Mouse (Mus musculus) left cerebral cortex, adult 8-10 months (tissue): ENCODE data around the gene Fcho1. TPM values are rescaled to one million over a fixed set of nuclear protein-coding genes. Genes with fewer than 3 reads are reported as not detected.
"Not testable (repeated sequence)": the region's sequence is repeated elsewhere in the genome, so short reads cannot be mapped to it uniquely, and the experiment has no call there.

Source experiments
- DNase-seq, 2 experiments: peaks; one replicate each; pipeline ENCODE4 v3.0.0; 2022; ENCODE audit warnings: low spot score in 2 of 2
- total RNA-seq, 4 experiments: library from RNA; stranded (reverse); gene quantifications; 2 replicates each; pipeline ENCODE4 v1.2.4; 2022

Gene Fcho1
- total RNA-seq, 4 experiments from 2014 or later = 150 to 181 (median 159) TPM

DNA sequence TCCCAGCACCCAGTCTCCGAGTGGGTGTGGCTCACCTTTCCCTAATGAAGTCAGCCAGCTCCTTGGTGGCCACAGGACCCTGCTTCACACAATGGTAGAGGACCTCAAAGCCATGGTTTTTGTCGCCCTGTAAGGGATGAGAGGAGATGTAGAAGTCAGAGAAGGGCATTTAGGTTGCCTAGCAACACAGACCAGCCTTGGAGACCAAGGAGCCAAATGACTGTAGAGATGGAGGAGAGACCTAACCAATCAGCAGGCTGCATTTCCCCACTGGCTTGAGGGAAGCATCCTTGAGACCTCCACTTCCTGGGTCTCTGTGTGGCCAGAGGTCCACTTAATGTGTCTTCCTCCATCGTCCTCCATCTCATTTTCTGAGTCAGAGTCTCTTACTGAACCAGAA lies 7.3 kb downstream of the Fcho1 start:
- peak in 1 of 2 experiments; percentile 20 for DNase-seq

DNA sequence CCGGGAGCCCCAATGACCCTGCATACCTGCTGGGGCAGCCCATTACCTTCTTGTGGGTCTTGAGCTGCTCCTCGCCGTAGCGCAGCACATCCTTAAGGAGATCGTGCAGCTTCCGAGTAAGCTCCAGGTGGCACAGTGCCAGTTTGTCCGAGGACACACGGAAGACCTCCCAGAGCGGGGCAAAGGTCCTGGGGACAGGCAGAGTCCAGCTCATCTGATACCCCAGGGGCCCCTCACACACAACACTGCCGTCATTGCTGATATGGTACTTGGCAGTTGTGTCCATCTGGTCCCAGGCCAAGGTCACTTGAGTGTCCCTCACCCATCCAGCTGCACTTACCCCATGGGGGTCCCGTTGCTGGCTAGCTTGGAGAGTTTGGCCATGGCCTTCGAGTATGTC lies 8.4 kb downstream of the Fcho1 start:
- DNase-seq = peak in 1 of 2 experiments; percentile 41

DNA sequence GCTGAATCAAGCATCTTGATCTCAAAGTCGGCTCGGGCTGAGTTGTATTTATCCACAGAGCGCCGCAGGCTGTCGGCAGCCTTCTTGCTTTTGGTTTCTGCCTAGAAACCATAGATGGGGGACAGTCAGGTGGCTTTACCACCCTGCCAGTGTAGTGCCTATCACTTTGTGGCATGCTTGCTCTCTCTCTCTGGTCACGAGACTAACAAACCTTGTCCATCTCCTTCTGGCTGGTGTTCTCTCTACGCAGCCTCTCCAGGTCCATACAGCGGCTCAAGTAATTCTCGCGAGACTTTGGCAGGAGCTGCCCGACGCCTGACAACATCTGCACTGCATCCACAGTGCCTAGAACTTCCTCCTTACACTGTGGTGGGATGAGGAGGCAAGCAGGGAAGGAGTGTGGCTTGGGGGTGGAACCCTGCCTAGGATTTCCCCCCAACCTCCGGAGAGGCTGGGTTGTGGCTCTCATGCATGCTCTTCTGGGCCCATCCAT lies 8.9 kb downstream of the Fcho1 start:
- DNase-seq = no peak

DNA sequence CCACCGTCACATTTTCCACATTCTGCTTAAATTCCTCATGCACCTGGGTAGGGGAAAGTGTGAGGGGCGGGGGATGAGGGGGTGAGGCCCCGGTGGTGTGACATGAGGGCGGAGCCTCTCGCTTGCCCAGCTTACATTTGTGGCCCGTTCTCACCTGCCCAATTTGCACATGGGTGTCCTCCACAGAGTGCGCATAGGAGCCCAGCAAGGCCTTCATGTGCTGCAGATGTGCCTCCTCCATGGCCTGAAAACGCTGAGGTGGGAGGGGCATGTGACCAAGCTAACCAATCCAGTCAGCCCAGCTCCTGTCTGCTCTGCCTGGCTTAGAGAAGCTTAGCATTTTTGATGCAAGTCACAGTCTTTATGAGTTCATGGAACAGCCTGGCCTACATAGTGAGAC lies 10.0 kb downstream of the Fcho1 start:
- DNase-seq = peak in 1 of 2 experiments; percentile 59

DNA sequence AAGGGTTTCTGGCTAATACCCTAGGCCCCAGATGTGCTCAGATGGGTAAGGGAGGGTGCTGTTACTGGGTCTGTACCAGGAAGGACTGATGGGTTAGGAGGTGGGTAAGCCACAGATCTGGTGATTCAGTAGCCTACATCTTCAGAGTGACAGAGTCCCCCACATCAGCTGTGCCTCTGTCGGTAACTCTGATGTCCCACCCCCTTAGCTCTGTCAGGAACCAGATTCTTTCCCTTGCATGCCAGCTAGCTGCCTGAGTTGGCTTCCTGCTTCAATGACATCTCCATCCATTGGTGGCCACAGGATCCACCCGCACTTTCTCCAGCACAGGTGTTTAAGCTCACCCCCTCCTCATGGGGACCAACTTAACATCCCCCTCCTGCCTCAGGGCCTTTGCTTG lies 13.9 kb downstream of the Fcho1 start:
- DNase-seq = peak in 1 of 2 experiments; percentile 50

DNA sequence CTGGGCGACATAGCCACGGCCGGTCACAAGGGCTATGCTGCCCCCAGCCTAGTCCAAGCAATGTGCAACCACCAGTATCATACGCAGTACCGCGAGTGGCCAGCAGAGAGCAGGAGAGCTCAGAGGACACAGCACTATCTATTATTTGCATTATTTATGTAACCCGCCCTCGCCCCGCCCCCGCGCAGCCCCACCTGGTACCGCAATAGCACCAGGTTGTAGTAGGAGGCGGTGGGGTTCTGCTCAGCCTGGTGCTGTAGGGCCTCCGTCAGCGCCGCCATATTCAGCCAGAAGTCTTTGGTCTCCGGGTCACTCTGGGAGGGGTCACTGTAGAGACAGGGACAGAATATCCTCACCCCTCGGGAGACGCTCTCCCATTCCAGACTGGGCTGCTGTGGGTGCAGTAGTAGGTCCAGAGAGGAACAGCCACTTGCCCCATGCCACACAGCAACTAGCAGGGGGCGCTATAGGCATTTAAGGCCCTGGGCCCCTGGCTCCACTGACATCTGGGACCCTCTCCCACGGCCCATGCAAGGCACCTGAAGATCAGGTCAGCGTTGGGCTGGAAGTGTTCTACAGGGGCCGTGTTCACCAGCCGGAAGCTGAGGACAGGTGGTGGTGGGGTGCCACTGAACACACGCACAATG lies 15.6 kb downstream of the Fcho1 start:
- peak; percentile 76 to 94 for DNase-seq

DNA sequence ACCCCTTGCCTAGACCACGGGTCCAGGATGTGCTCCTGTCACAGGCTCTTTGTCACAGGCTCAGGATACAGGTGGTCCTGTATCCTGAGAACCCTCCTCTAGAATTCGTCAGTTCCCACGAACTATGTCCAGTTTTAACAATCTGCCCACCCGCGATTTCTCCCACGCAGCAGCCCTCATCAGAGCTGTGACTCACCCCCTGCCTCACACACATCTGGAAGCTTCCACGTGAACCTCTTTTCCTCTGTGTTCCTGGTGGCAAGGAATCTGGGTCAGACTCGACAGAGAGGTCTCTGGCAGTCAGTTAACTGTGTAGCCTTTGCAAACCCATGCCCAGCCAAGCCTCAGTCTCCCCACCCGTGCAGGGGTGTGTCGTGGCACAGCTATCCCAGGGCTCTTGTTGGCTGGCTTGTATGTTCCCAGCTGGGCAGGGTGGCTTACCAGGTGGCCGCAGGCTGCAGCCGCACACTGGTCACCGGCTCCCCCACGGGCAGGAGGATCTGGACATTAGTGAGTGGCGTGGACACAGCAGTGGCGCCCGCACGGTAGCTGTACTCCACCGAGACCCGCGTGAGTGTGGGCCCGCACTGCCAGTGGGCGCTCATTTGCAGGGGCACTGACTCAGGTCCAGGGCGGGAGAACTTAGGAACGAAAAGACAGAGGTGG lies 16.2 kb downstream of the Fcho1 start:
- DNase-seq = no peak

DNA sequence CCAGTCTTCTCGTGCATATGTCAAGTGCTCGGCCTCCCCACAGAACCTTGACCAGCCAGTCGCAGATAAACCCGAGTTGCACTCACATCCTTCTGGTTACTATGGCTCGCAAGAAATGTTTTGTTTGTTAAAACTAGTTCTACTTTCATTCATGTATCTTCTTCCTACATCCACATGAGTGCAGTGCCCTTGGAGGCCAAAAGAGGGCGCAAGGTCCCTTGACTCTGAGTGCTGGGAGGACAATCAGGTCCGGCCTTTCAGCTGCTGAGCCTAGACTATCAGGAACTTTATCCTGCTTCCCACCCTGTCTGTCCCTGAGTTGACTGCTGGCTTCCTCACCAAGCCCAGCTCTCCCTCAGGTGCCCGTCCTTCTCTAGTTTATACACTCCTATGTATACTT lies 17.6 kb downstream of the Fcho1 start:
- no peak for DNase-seq

DNA sequence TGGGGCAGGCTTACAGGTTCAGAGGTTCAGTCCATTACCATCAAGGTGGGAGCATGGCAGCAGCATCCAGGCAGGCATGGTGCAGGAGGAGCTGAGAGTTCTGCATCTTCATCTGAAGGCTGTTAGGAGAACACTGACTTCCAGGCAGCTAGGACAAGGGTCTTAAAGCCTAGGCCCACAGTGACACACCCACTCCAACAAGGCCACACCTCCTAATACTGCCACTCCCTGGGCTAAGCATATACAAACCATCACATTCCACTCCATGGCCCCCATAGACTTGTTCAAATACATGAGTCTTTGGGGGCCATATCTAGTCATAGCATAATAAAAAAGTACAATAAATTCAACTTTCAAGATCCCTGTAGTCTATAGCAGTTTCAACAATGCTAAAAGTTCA lies 22.1 kb downstream of the Fcho1 start:
- DNase-seq = not testable (repeated sequence)

DNA sequence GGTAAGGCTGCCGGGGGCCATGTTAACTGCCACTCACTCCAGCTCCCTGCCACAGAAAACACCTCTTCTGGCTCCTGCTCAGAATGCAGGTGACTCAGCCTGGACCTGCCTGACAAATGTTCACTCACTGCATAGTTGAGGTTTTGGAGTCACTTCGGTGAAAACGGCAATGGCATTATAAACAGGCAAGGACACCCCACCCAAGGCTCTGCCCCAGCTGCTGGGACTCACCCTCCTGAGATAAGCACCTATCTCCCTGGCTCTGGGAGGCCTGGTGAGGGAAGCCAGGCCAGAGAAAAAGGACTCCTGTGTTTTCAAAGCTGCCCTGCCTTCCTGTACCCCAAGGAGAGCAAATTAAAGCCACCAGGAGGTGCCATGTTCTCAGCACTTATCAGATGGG lies 22.6 kb downstream of the Fcho1 start:
- DNase-seq = no peak

DNA sequence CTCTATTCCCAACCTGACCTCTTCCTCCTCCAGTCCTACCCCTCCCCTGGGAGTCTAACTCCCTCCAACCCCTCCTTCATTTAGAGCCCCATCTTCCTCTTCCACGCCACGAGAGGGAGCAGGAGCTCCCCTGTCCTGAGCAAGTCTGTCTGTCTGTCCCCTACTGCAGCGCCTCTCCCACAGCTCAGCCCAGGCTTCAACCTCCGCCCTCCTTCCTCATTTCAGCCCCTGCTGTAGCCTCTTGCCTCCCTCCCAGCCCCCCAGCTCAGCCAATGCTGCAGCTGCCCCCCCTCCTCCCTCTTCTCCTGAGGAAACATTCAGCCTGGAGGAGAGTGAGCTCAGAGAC lies 23.5 kb downstream of the Fcho1 start:
- no peak for DNase-seq

DNA sequence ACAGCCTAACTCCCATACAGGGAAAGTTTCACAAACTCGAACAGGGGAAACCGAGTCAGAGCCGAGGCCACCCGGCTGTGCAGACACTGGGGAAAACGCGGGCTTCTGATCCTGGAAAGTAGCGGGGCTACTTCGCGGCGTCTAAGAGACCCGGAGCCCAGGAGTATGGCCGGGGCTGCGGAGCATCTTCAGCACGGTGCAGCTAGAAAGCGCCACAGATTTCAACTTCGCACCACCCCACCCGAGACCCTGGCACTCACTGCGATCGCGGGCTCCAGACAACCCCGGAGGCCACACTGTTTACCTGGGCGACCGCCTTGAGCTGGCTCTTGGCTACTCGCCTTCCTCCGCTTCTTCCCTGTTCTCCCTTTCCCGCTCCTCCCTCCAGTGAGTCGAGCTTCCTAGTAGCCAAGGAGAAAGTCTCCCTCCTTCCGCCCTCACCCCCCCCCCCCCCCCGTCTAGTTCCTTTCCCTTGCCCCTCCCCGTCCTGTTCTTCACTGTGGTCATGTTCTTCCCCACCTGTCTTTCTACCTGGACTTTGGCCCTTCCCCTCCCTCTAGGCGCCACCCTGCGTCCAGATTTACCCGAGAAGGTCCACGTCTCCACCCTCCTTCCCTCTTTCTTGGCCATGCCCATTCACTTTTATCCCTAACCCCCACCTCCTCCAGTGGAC lies 24.0 kb downstream of the Fcho1 start, which contains the start of gene B3gnt3:
Gene B3gnt3 (minus strand): TSS at position 376 of the 673 bp plus-strand sequence.
- DNase-seq = no peak

DNA sequence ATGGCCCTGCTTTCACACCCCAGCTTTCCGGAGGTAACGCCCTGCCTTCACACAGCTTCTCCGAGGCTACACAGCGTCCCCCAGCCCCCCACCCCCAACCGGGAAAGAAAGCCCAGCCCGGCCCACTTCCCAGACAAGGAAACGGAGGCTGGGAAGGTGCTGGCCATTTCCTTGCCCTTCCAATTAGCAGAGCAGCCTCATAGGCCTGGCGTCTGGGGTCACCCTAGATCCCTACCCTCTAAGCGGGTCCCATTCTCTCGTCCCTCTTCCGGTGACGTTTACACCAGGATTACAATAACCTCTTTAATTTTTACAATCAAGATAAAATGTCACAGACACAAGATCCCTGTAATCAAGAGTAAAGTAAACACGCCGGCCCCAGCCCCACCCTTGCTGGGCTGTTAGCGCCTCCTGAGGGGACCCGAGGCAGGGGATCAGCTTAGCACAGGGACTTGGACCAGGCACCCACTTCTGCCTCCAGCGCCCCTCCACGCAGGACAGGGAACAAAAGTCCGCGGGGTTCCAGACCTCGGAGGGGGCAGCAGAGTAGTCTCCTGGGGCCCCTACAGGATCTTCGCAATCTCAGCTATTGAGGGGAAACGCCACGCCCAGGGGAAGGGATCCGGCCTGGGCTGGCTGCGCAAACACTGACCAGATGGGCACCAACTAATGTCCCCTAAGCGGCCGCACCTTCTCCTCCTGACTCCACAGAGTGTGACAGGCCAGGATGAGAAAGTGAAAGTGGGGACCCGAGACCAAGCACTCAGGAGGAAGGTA lies 24.8 kb downstream of the Fcho1 start:
- no peak for DNase-seq

DNA sequence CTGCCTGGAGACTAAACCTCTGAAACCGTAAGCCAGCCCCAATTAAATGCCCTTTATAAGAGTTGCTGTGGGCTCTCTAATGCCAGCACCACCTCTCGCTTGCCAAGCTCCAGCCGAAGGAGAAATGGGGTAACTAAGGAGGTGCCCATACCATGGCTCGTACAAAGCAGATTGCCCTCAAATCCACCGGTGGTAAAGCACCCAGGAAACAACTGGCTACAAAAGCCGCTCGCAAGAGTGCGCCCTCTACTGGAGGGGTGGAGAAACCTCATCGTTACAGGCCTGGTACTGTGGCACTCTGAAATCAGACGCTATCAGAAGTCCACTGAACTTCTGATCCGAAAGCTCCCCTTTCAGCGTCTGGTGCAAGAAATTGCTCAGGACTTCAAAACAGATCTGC lies 30.1 kb downstream of the Fcho1 start:
- DNase-seq = not testable (repeated sequence)

DNA sequence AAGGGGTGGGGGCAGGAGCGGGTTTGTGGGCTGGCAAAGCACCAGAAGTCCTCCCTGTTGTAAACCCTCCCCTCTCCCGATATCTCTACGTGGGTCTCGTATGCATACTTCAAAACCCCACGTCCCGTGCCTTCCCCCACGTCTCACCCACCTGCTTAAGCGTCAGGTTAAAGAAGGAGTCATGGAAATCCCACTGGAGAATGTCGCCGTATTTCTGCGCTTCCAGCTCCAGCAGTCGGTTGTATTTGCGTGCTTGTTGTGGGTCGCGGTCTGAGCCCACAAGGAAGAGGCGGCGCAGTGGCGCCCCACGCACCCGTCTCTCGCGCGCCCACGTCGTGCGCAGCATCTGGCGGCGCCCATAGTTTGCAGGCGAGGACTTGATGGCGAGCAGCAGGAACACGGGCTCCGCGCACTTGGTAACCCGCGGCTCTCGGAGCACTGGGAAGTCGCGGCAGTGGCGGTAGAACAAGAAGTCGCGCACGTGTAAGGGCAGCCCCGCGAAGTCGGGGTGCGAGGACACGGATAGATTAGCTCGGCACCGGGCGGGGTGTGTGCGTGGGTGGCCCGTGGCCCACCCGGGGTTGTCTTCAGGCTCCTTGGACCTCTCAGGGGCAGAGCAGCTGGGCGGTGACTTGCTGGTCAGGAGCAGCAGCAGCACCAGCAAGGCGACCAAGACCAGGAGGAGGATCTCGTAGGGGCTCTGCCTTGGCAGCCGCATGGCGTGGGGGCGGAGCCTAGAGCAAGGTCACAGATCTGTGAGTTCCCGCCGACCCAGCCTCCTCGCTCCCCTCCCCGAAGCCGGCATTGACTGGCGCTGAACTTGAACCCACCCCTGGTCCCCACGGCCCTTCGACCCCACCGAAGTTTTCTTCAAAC lies 32.1 kb downstream of the Fcho1 start:
- DNase-seq = no peak

DNA sequence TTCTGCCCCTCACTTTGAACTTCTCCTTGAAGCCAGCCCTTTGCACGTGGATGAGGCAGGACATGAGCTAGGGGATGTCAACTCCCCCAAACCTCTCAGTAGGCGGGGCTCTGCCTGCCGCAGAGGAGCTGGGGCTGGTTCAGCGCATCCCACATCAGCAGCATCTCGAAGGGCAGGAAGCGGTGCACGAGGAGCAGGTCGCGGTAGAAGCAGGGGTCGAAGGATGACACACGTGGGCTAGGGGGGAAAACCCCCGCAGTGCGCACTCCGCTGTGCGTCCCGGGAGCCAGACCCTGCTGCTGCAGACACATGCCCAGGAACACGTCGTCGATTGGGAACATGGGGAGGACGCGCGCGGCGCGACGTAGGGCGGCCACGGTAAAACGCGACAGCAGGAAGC lies 33.0 kb downstream of the Fcho1 start:
- no peak for DNase-seq

DNA sequence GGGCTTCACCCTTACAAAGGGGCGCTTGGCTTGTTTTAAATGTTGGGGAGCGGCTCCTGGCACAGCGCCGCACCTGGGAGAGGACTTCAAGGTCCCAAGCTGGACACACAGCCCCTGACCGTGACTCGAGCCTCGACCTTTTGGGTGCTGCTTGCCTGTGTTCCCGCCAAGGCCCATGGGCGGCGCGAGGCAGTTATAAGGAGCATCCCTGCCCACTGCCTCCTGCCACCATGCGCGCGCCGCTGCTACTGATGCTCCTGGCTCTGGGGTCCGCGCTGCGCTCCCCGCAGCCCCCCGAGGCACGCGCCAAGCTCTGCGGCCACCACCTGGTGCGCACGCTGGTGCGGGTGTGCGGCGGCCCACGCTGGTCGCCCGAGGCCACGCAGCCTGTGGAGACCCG lies 36.5 kb downstream of the Fcho1 start, which contains the start of gene Insl3:
Gene Insl3 (plus strand): TSS at position 187 of the 400 bp plus-strand sequence.
- no peak for DNase-seq

DNA sequence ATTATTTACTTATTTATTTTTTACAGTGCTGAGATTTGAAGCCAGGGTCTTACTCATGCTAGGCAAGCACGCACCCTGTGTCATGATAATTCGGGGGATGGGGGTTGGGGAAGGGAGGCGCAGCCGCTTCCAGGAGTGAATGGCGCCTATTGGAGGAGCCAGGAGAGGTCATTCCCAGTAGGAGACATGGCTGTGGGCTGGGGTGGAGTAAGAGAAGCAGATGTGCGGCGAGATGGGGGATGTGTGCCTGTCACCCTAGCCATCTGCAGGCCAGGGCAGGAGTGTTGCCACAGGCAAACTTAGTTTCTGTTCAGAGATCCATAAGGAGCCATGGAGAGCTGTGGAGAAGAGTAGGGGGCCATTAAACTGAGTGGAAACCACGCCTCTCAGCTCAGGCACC lies 37.9 kb downstream of the Fcho1 start:
- DNase-seq = no peak

DNA sequence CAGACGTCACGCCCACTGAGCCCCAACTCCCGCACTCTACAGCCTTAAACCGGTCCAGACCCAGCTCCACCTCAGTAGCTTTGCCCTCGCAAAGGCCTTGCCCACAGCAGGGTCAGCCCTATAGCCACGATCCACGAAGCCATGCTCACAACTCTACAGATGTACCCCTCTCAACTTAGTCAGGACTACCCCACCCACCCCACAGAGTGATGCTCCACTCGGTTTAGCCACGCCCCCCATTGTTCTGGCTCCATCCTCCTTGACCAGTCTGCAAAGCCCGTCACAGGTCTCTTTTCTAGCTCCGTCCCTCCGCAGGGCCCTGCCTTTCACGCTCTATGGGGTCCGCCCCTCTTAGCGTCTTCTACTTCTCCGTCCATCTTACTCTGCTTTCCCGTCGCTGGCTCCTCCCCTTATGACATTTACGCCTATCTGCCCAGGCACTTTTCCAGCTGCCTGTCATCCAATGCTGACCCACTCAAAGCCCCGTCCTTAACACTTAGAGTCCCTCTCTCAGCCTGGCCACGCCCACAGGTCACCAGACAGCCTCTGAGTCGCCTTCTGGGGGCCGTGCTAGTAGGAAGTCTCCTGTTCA lies 39.3 kb downstream of the Fcho1 start:
- no peak for DNase-seq

DNA sequence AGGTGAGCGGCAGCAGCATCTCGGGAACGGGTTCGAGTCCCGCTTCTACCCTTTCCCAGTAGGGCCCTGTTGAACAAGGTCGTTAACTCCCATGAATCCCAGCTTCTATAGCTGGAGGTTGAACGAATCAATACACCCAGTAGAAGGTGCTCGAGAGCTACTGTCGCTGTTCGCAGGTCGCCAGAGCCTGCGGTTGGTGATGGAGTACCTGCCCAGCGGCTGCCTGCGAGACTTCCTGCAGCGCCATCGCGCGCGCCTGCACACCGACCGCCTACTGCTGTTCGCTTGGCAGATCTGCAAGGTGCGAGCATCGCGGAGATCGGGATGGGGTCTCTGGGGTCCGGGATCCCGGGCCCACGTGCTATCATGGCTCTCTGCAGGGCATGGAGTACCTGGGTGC lies 39.9 kb downstream of the Fcho1 start:
- DNase-seq = no peak
